Mouse (Mus musculus) liver, postnatal 0 days (tissue): ENCODE results near the gene Thsd4. TPM values are rescaled to one million over a fixed set of nuclear protein-coding genes. Genes with fewer than 3 reads are reported as not detected.

Source experiments
- ATAC-seq: fragments of 200-750 bp; cut with Nextera tagmentation; 2 replicates; pipeline ENCODE4 v1.8.0; 2017; ENCODE audit warnings: mild to moderate bottlenecking, moderate library complexity
- DNase-seq: peaks from one replicate; pipeline ENCODE4 v3.0.0-alpha.2; 2016
- H3K27ac ChIP-seq: fragments of 300-500 bp; sonication (generic); 2 replicates; pipeline ENCODE4 v1.5.1; 2014; ENCODE audit warnings: antibody characterized with exemption, moderate library complexity, mild to moderate bottlenecking, low read depth
- H3K27me3 ChIP-seq: fragments of 300-500 bp; sonication (generic); 2 replicates; pipeline ENCODE4 v1.6.1; 2014; ENCODE audit warnings: low read length, control low read depth, mixed read lengths; ENCODE audit not compliant: insufficient read depth
- H3K36me3 ChIP-seq: fragments of 300-500 bp; sonication (generic); replicated peaks from 2 replicates; pipeline ENCODE4 v1.6.1; 2014; ENCODE audit warnings: mild to moderate bottlenecking, control low read depth, low read length, moderate library complexity, mixed read lengths; ENCODE audit not compliant: insufficient read depth
- H3K4me1 ChIP-seq: fragments of 300-500 bp; sonication (generic); 2 replicates; pipeline ENCODE4 v1.6.1; 2014; ENCODE audit warnings: antibody characterized with exemption, mild to moderate bottlenecking, control low read depth; ENCODE audit not compliant: insufficient read depth
- H3K4me2 ChIP-seq: fragments of 300-500 bp; sonication (generic); 2 replicates; pipeline ENCODE4 v1.6.1; 2014; ENCODE audit warnings: low read depth, mild to moderate bottlenecking, low read length, moderate library complexity, mixed read lengths
- H3K4me3 ChIP-seq: fragments of 300-500 bp; sonication (generic); 2 replicates; pipeline ENCODE4 v1.5.1; 2014; ENCODE audit warnings: low read depth, low read length
- H3K9ac ChIP-seq: fragments of 300-500 bp; sonication (generic); replicated peaks from 2 replicates; pipeline ENCODE4 v1.6.1; 2014; ENCODE audit warnings: mild to moderate bottlenecking, moderate library complexity
- H3K9me3 ChIP-seq: fragments of 300-500 bp; sonication (generic); 2 replicates; pipeline ENCODE4 v1.6.1; 2016; ENCODE audit warnings: mild to moderate bottlenecking, control low read depth, low read length, mixed read lengths
- CTCF ChIP-seq: sonication (generic); IDR thresholded peaks from 2 replicates; pipeline ENCODE4 v1.5.1; 2016; ENCODE audit warnings: antibody characterized with exemption, low read depth
- EP300 ChIP-seq: IDR thresholded peaks from 2 replicates; pipeline ENCODE4 v1.6.1; 2016; ENCODE audit warnings: antibody characterized with exemption, low read depth, mild to moderate bottlenecking
- WGBS: fragments of 180-500 bp; shearing (Covaris S2); extraction: QIAGEN DNeasy Blood & Tissue Kit; methylation state at CpG from one replicate; pipeline ENCODE4 v1.1.7; 2014; ENCODE audit not compliant: insufficient replicate concordance; 5-methylcytosine and 5-hydroxymethylcytosine counted together
- polyA plus RNA-seq: library from polyadenylated mRNA; unstranded; fragments of >200 nt; fragmentation: Nextera tagmentation; extraction: Ambion mirVana; gene quantifications from 2 replicates; pipeline ENCODE4 v1.2.1, GENCODE M21; 2015

Thsd4 gene
- polyA plus RNA-seq, 1 experiment from 2014 or later: 0.70 TPM

DNA sequence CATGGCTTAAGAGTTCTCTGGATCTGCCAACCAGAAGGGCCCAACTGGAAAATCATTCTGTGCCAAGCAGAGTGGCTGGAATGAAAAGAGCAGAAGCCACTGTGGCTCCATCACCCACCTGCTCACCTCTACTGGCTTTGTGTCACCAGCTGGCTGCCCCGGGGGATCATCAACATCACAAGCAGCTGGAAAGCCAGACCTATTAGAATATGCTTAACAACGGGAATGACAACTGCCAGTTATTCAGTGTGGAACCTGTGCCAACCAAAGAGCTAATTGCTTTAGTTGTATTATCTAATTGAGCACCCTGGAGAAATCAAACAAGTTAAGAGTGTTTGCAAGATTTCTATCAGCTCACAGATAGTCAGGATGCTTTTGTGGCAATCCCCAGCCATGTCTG is 87.8 kb downstream of the Thsd4 start:
- no peak for DNase-seq
- no peaks in the 10 kb centered on the region for H3K27me3 ChIP-seq
- 37% methylated on average over 2 of the region's 2 CpGs for WGBS

DNA sequence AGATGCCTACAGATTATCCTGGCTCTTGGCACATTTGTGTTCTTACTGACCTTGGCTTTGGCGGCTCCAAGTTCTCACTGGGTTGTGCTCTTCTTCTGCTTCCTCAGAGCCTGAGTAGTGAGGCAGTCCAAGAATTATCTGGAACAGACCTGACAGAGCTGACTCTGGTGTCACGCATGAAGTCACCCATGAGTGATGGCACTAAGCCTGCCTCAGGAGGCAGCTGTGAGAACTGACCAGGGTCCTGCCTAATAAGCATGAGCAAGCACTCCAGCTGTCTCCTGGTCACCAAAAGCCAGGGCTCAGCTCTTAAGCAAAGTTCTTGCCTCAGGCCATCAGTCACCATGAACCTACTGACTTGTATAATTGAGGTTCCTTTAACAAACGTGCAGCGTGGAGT is 89.9 kb downstream of the Thsd4 start:
- Histone ChIP-seq H3K4me1 (no peaks in the 10 kb centered on the region), H3K9me3 (no peaks in the 10 kb centered on the region), H3K4me2 (no peak overlapping the region), H3K4me3 (no peak overlapping the region), H3K27ac (no peak overlapping the region), H3K36me3 (no peaks in the 10 kb centered on the region), H3K27me3 (no peaks in the 10 kb centered on the region), H3K9ac (no peak overlapping the region)
- WGBS: 77% methylated on average over 4 of the region's 4 CpGs
- ATAC-seq: no peak
- TF ChIP-seq EP300 (no peak), CTCF (no peak)
- DNase-seq: no peak

More for the DNA sequence above, 87.8 kb downstream of the Thsd4 start:
- no peak overlapping the region for H3K9ac ChIP-seq
- H3K27ac ChIP-seq: no peak overlapping the region
- no peak overlapping the region for H3K4me2 ChIP-seq
- H3K36me3 ChIP-seq: no peaks in the 10 kb centered on the region
- no peaks in the 10 kb centered on the region for H3K4me1 ChIP-seq
- no peak for ATAC-seq
- no peaks in the 10 kb centered on the region for H3K9me3 ChIP-seq
- H3K4me3 ChIP-seq: no peak overlapping the region
- TF ChIP-seq CTCF (no peak), EP300 (no peak)

GRCm38 (mm10) chr9:60430017-60430416 is 91.8 kb downstream of the Thsd4 start:
- no peaks in the 10 kb centered on the region for H3K36me3 ChIP-seq
- no peaks in the 10 kb centered on the region for H3K27me3 ChIP-seq
- TF ChIP-seq EP300 (no peak), CTCF (no peak)
- WGBS: 77% methylated on average over 4 of the region's 4 CpGs
- H3K4me1 ChIP-seq: no peaks in the 10 kb centered on the region
- no peak overlapping the region for H3K4me2 ChIP-seq
- no peaks in the 10 kb centered on the region for H3K9me3 ChIP-seq
- ATAC-seq (no peak), DNase-seq (no peak)
- no peak overlapping the region for H3K27ac ChIP-seq
- no peak overlapping the region for H3K4me3 ChIP-seq
- no peak overlapping the region for H3K9ac ChIP-seq

DNA sequence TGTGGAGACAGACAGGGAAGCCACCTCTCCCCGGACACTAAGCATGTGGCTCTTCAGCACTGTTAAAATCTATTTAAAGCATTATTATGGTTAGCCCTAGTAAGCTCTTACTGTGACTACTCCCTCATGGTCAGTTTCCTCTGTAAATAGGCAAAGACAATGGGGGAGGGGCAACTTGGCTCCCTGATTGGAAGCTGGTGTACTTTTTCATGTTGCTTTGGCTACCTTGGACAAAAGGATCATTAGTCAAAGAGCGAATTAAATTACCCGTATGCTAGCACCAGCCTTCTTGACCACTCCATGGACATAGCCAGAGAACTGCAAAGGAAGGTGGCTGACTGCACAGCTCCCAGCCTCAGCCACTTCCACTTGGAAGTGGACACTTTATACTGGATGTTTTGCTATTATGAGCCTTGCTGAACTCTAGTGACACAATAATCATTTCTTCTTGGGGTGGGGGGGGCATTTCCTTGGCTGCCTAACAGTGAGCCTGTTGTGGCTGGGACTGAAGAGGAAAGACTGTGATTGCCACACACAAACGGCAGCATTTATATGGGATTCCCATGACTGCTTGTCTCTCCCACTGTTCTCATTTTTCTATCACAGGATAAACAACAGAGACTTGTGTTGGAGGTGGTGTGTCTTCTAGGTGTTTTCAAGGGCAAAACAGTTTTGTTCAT is 107.6 kb downstream of the Thsd4 start:
- Histone ChIP-seq H3K4me2 (no peak overlapping the region), H3K27me3 (peaks cover 6% of the 10 kb centered on the region; the same call in 1 of the 2 replicates), H3K27ac (no peak overlapping the region), H3K9ac (no peak overlapping the region), H3K4me1 (no peaks in the 10 kb centered on the region), H3K36me3 (no peaks in the 10 kb centered on the region), H3K9me3 (no peaks in the 10 kb centered on the region), H3K4me3 (no peak overlapping the region)
- ATAC-seq (no peak), DNase-seq (no peak)
- whole genome bisulfite sequencing: 56% methylated on average over 4 of the region's 4 CpGs
- TF ChIP-seq EP300 (no peak), CTCF (no peak)

GRCm38 (mm10) chr9:60410872-60411635 is 110.8 kb downstream of the Thsd4 start:
- Histone ChIP-seq H3K4me2 (no peak overlapping the region), H3K36me3 (no peaks in the 10 kb centered on the region), H3K27me3 (peaks cover 6% of the 10 kb centered on the region; the same call in 1 of the 2 replicates), H3K4me1 (no peaks in the 10 kb centered on the region), H3K4me3 (no peak overlapping the region), H3K9ac (no peak overlapping the region), H3K9me3 (no peaks in the 10 kb centered on the region), H3K27ac (no peak overlapping the region)
- DNase-seq (no peak), ATAC-seq (no peak)
- WGBS: 80% methylated on average over 17 of the region's 17 CpGs
- TF ChIP-seq EP300 (no peak), CTCF (no peak)

- Histone ChIP-seq H3K27me3 (peaks cover 6% of the 10 kb centered on the region; the same call in 1 of the 2 replicates), H3K36me3 (no peaks in the 10 kb centered on the region), H3K4me1 (no peaks in the 10 kb centered on the region; the same call in 1 of the 2 replicates), H3K4me2 (no peak overlapping the region), H3K9ac (no peak overlapping the region), H3K27ac (no peak overlapping the region), H3K4me3 (no peak overlapping the region), H3K9me3 (no peaks in the 10 kb centered on the region)
- TF ChIP-seq CTCF: no peak
- TF ChIP-seq EP300: no peak
- DNase-seq (no peak), ATAC-seq (no peak)
- 53% methylated on average over 1 of the region's 1 CpGs for WGBS
These were observed 114.5 kb downstream of the Thsd4 start for GRCm38 (mm10) chr9:60407374-60407773.
